Mouse (Mus musculus) liver, embryonic 12.5 days (tissue): ENCODE measurements around the gene Fam178b. TPM values are rescaled to one million over a fixed set of nuclear protein-coding genes. Genes with fewer than 3 reads are reported as not detected.
"Not testable (repeated sequence)": the region's sequence is repeated elsewhere in the genome, so short reads cannot be mapped to it uniquely, and the experiment has no call there.

Source experiments
- ATAC-seq: fragments of 200-750 bp; cut with Nextera tagmentation; 2 replicates; pipeline ENCODE4 v1.8.0; 2017; ENCODE audit warnings: moderate number of reproducible peaks, mild to moderate bottlenecking, moderate library complexity
- H3K27ac ChIP-seq: fragments of 300-500 bp; sonication (generic); 2 replicates; pipeline ENCODE4 v1.5.1; 2016; ENCODE audit warnings: mild to moderate bottlenecking
- H3K27me3 ChIP-seq: fragments of 300-500 bp; sonication (generic); replicated peaks from 2 replicates; pipeline ENCODE4 v1.6.1; 2016; ENCODE audit warnings: mild to moderate bottlenecking, moderate library complexity
- H3K36me3 ChIP-seq: fragments of 300-500 bp; sonication (generic); 2 replicates; pipeline ENCODE4 v1.6.1; 2016; ENCODE audit warnings: mild to moderate bottlenecking, moderate library complexity
- H3K4me1 ChIP-seq: fragments of 300-500 bp; sonication (generic); 2 replicates; pipeline ENCODE4 v1.6.1; 2016
- H3K4me2 ChIP-seq: fragments of 300-500 bp; sonication (generic); 2 replicates; pipeline ENCODE4 v1.6.1; 2016; ENCODE audit warnings: mild to moderate bottlenecking, moderate library complexity
- H3K4me3 ChIP-seq: fragments of 300-500 bp; sonication (generic); 2 replicates; pipeline ENCODE4 v1.5.1; 2016; ENCODE audit warnings: mild to moderate bottlenecking, moderate library complexity
- H3K9ac ChIP-seq: fragments of 300-500 bp; sonication (generic); 2 replicates; pipeline ENCODE4 v1.6.1; 2016; ENCODE audit warnings: mild to moderate bottlenecking, moderate library complexity
- H3K9me3 ChIP-seq: fragments of 300-500 bp; sonication (generic); replicated peaks from 2 replicates; pipeline ENCODE4 v1.6.1; 2016; ENCODE audit warnings: mild to moderate bottlenecking, moderate library complexity
- WGBS: fragments of 180-500 bp; shearing (Covaris S2); methylation state at CpG from one replicate; pipeline ENCODE4 v1.1.7; 2016; ENCODE audit not compliant: insufficient replicate concordance; 5-methylcytosine and 5-hydroxymethylcytosine counted together
- polyA plus RNA-seq: library from polyadenylated mRNA; unstranded; fragments of >200 nt; fragmentation: Nextera tagmentation; extraction: Ambion mirVana; gene quantifications from 2 replicates; pipeline ENCODE4 v1.2.1, GENCODE M21; 2016

Gene Fam178b
- polyA plus RNA-seq, 1 experiment from 2014 or later = not detected

- H3K9me3 ChIP-seq = no peaks in the 10 kb centered on the region
- ATAC-seq = peak; percentile 99
- peak within 1 kb of the TSS; percentile 74 for H3K4me3 ChIP-seq
- peaks cover 43% of the 10 kb centered on the region for H3K36me3 ChIP-seq
- 0% methylated on average over 43 of the region's 43 CpGs for WGBS
- H3K4me1 ChIP-seq = peaks cover 25% of the 10 kb centered on the region
- H3K27me3 ChIP-seq = no peaks in the 10 kb centered on the region
- peak within 1 kb of the TSS; percentile 49 for H3K27ac ChIP-seq
- H3K4me2 ChIP-seq = peak within 1 kb of the TSS; percentile 90
- peak within 1 kb of the TSS; percentile 71 for H3K9ac ChIP-seq
These were observed 136.0 kb downstream of the Fam178b start, which contains the start of gene Ankrd39 for GRCm38 (mm10) chr1:36546888-36547471. TSS of gene Ankrd39 (minus strand) at chr1:36547445.

- Histone ChIP-seq H3K27me3 (no peaks in the 10 kb centered on the region), H3K9me3 (no peaks in the 10 kb centered on the region), H3K4me2 (peak overlapping the region; percentile 90), H3K4me3 (peak overlapping the region; percentile 74), H3K27ac (no peak overlapping the region), H3K36me3 (peaks cover 44% of the 10 kb centered on the region), H3K4me1 (peaks cover 25% of the 10 kb centered on the region), H3K9ac (peak overlapping the region; percentile 71)
- no peak for ATAC-seq
- 52% methylated on average over 19 of the region's 19 CpGs for WGBS
These were observed 137.0 kb downstream of the Fam178b start for GRCm38 (mm10) chr1:36545845-36546600.

- no peak for ATAC-seq
- Histone ChIP-seq H3K4me2 (peak overlapping the region; percentile 90; the same call in 1 of the 2 replicates), H3K9me3 (no peaks in the 10 kb centered on the region), H3K27me3 (no peaks in the 10 kb centered on the region), H3K4me1 (peaks cover 25% of the 10 kb centered on the region), H3K27ac (no peak overlapping the region), H3K9ac (no peak overlapping the region), H3K4me3 (no peak overlapping the region), H3K36me3 (peaks cover 43% of the 10 kb centered on the region)
- WGBS = 37% methylated on average over 2 of the region's 2 CpGs
These were observed 137.6 kb downstream of the Fam178b start for GRCm38 (mm10) chr1:36545382-36545781.

- H3K27me3 ChIP-seq = no peaks in the 10 kb centered on the region
- peaks cover 20% of the 10 kb centered on the region for H3K4me1 ChIP-seq
- H3K4me2 ChIP-seq = no peak overlapping the region
- no peak for ATAC-seq
- no peak overlapping the region for H3K27ac ChIP-seq
- H3K4me3 ChIP-seq = no peak overlapping the region
- H3K36me3 ChIP-seq = peaks cover 50% of the 10 kb centered on the region
- 91% methylated on average over 9 of the region's 9 CpGs for WGBS
- no peaks in the 10 kb centered on the region for H3K9me3 ChIP-seq
- no peak overlapping the region for H3K9ac ChIP-seq
These were observed 140.1 kb downstream of the Fam178b start for GRCm38 (mm10) chr1:36542925-36543324.

GRCm38 (mm10) chr1:36541844-36542243 lies 141.1 kb downstream of the Fam178b start:
- ATAC-seq = no peak
- 91% methylated on average over 16 of the region's 16 CpGs for WGBS
- H3K9ac ChIP-seq = no peak overlapping the region
- H3K4me3 ChIP-seq = no peak overlapping the region
- H3K9me3 ChIP-seq = no peaks in the 10 kb centered on the region
- H3K4me2 ChIP-seq = no peak overlapping the region
- peaks cover 54% of the 10 kb centered on the region for H3K36me3 ChIP-seq
- H3K27ac ChIP-seq = no peak overlapping the region
- no peaks in the 10 kb centered on the region for H3K27me3 ChIP-seq
- peaks cover 14% of the 10 kb centered on the region for H3K4me1 ChIP-seq

GRCm38 (mm10) chr1:36540807-36541206 lies 142.2 kb downstream of the Fam178b start:
- ATAC-seq = no peak
- Histone ChIP-seq H3K9ac (no peak overlapping the region), H3K4me1 (peaks cover 5% of the 10 kb centered on the region), H3K4me3 (no peak overlapping the region), H3K4me2 (no peak overlapping the region), H3K27me3 (no peaks in the 10 kb centered on the region), H3K36me3 (peaks cover 54% of the 10 kb centered on the region), H3K27ac (no peak overlapping the region), H3K9me3 (no peaks in the 10 kb centered on the region)
- 86% methylated on average over 12 of the region's 12 CpGs for WGBS

- WGBS = 84% methylated on average over 11 of the region's 11 CpGs
- no peak overlapping the region for H3K27ac ChIP-seq
These were observed 142.9 kb downstream of the Fam178b start for GRCm38 (mm10) chr1:36540132-36540531.

GRCm38 (mm10) chr1:36539186-36539585 lies 143.8 kb downstream of the Fam178b start, which contains the start of gene Gm42417:
TSS of gene Gm42417 (minus strand) at chr1:36539429.
- no peak within 1 kb of the TSS for H3K9ac ChIP-seq
- peak; percentile 79 for ATAC-seq
- H3K27ac ChIP-seq = 0 out of 2 replicates have a peak within 1 kb of the TSS, but pooled peaks have one; percentile 12
- H3K9me3 ChIP-seq = no peaks in the 10 kb centered on the region
- no peak within 1 kb of the TSS for H3K4me3 ChIP-seq
- H3K4me2 ChIP-seq = no peak within 1 kb of the TSS
- H3K27me3 ChIP-seq = no peaks in the 10 kb centered on the region
- peaks cover 54% of the 10 kb centered on the region for H3K36me3 ChIP-seq
- WGBS = 77% methylated on average over 9 of the region's 9 CpGs
- H3K4me1 ChIP-seq = peaks cover 5% of the 10 kb centered on the region; the same call in 1 of the 2 replicates

More at GRCm38 (mm10) chr1:36540132-36540531, 142.9 kb downstream of the Fam178b start:
- Histone ChIP-seq H3K4me1 (no peaks in the 10 kb centered on the region), H3K4me2 (no peak overlapping the region), H3K4me3 (no peak overlapping the region), H3K9me3 (no peaks in the 10 kb centered on the region), H3K27me3 (no peaks in the 10 kb centered on the region), H3K9ac (no peak overlapping the region), H3K36me3 (peaks cover 54% of the 10 kb centered on the region)
- ATAC-seq = no peak

GRCm38 (mm10) chr1:36538727-36539126 lies 144.3 kb downstream of the Fam178b start:
- Histone ChIP-seq H3K9ac (no peak overlapping the region), H3K27ac (0 out of 2 replicates have a peak overlapping the region, but pooled peaks have one; percentile 11), H3K9me3 (no peaks in the 10 kb centered on the region), H3K4me3 (no peak overlapping the region), H3K4me2 (no peak overlapping the region), H3K27me3 (no peaks in the 10 kb centered on the region), H3K36me3 (peaks cover 54% of the 10 kb centered on the region), H3K4me1 (peaks cover 5% of the 10 kb centered on the region; the same call in 1 of the 2 replicates)
- ATAC-seq = no peak
- WGBS = 77% methylated on average over 4 of the region's 4 CpGs

- not testable (repeated sequence) for H3K4me1 ChIP-seq, ATAC-seq, H3K27ac ChIP-seq, H3K4me2 ChIP-seq, H3K9me3 ChIP-seq, H3K4me3 ChIP-seq, H3K27me3 ChIP-seq, H3K9ac ChIP-seq
- peaks cover 45% of the 10 kb centered on the region for H3K36me3 ChIP-seq
- WGBS = 85% methylated on average over 9 of the region's 9 CpGs
These were observed 146.2 kb downstream of the Fam178b start, which contains the start of gene Ankrd23 for GRCm38 (mm10) chr1:36536783-36537182. TSS of gene Ankrd23 (minus strand) at chr1:36536883.

- H3K4me1 ChIP-seq = peaks cover 5% of the 10 kb centered on the region; the same call in 1 of the 2 replicates
- WGBS = 69% methylated on average over 8 of the region's 8 CpGs
These were observed 146.6 kb downstream of the Fam178b start for GRCm38 (mm10) chr1:36536397-36536728.

More at GRCm38 (mm10) chr1:36536397-36536728, 146.6 kb downstream of the Fam178b start:
- no peak for ATAC-seq
- H3K27ac ChIP-seq = no peak overlapping the region
- H3K27me3 ChIP-seq = no peaks in the 10 kb centered on the region
- H3K9ac ChIP-seq = no peak overlapping the region
- peaks cover 43% of the 10 kb centered on the region for H3K36me3 ChIP-seq
- no peak overlapping the region for H3K4me3 ChIP-seq
- H3K4me2 ChIP-seq = no peak overlapping the region
- H3K9me3 ChIP-seq = no peaks in the 10 kb centered on the region
